Mouse (Mus musculus) v-Abl transformed pro-B cells (cell line): ENCODE results near the gene Nfix.
"Not testable (repeated sequence)": the region's sequence is repeated elsewhere in the genome, so short reads cannot be mapped to it uniquely, and the experiment has no call there.

Experiments used
- in situ Hi-C, 2 experiments: fragments of 400-800 bp; cut with MboI; formaldehyde crosslinking; loops; one replicate each; pipeline ENCODE4 v1.15.1; 2025; ENCODE audit not compliant: unreplicated experiment in 2 of 2

Nfix gene

GRCm38 (mm10) chr8:84698288-84698687 lies 101.9 kb downstream of the Nfix start:
- in situ Hi-C loops: loop anchor here in 1 of 2 experiments (5.0 kb wide), 1 partner anchor 36 kb away; the partner anchor contains the start of gene Ier2

GRCm38 (mm10) chr8:84697166-84698130 lies 102.7 kb downstream of the Nfix start:
- in situ Hi-C loops: loop anchor here in 1 of 2 experiments (5.0 kb wide), 1 partner anchor 35 kb away; the partner anchor contains the start of gene Ier2

- in situ Hi-C loops: loop anchor here in 1 of 2 experiments (5.0 kb wide), 1 partner anchor 33 kb away; the partner anchor contains the start of gene Ier2
Measured at GRCm38 (mm10) chr8:84695140-84695539, 105.0 kb downstream of the Nfix start.

DNA sequence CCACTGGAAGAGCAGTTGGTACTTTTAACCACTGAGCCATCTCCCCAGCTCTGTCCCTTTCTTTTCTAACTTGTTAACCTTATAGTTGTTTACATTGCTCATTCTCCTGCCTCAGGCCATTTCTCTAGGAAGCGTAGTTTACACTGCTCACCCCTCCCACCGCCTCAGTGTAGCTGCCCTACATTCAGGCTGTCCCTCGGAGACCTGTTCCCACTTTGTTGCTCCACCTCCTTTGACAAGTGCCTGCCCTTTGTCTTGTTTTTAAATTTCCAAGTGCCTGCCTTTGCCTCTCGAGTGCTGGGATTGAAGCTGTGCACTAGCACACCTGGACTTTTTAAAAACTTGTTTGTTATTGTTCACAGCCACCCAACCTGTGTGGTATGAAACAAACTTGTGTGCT lies 106.8 kb downstream of the Nfix start:
- in situ Hi-C loops: no loop called here

DNA sequence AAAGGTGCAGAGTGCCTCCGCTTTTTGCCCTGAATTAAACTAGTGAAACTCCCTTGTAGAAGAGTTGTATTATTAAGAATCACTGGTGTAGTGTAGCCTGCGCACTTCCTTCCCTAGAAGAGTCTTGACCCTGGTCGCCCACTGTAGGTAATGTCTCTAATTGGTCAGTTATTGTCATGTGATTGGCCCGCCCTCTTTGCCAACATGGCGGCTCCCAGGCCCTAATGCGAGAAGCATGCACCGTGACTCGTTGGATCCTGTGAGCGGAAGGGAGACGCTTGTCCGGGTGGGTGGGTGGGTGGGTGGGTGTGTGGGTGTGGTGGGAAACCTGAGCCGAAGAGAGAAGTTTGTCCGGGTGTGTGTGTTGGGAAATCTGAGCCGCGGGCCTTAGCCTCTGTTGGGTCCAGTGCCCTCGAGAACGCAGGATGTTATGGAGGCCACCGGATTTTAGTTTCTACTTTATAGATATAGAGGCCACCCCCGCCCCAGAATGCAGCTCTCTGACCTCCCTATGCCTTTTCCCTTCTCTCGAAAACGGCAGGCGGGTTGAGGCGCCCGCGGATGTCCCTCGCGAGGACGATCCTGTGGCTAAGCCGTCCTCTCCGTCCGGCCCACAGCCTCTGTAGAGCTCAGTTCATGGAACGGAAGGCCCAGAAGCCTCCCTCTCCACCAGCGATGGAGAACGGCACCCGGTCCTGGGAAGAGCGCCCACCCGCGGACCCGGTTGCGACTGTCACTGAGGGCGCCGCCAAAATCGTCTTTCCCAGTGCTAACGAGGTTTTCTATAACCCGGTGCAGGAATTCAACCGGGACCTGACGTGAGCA lies 110.8 kb downstream of the Nfix start:
- in situ Hi-C loops: no loop called here

- in situ Hi-C loops: no loop called here
Measured at GRCm38 (mm10) chr8:84687705-84688100, 112.4 kb downstream of the Nfix start, which contains the start of gene Nacc1. Gene Nacc1, minus strand, starts transcription at chr8:84687862.

DNA sequence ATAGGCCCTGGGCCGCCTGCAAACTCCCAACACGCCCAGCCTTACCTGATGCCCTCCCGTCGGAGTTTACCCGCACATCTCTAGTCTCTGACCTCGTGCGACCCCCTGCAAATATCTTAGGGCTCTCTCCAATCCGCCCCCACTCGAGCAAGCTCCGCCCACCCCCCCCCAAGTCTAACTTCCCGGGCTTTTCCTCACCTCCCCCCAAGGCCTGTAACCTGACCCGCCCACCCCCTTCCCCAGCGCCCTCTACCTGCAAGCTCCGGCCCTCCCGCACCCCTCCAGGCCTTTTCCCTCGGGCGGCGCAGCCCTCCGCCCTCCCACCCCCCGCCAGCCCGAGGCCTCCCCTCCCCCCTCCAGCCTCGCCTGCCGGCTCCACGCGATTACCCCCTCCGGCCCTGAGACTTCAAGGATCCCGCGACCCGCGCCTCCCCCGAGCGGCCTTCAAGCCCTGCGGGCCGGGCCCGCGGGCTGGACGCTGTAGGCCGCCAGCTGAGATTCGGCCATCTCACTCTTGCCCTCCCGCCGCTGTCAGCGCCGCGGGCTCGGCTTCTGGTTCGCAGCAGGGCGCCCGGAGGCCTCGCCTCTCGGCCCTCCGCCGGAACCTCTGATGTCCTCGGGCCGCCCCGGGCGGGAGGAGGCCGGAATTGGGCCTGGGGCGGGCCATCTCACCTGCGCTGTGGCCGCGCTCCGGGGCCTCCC lies 113.0 kb downstream of the Nfix start:
- in situ Hi-C loops: no loop called here

- in situ Hi-C loops: no loop called here
Measured at GRCm38 (mm10) chr8:84686191-84687002, 113.7 kb downstream of the Nfix start, which contains the start of gene Trmt1. Gene Trmt1, plus strand, starts transcription at chr8:84686307.

DNA sequence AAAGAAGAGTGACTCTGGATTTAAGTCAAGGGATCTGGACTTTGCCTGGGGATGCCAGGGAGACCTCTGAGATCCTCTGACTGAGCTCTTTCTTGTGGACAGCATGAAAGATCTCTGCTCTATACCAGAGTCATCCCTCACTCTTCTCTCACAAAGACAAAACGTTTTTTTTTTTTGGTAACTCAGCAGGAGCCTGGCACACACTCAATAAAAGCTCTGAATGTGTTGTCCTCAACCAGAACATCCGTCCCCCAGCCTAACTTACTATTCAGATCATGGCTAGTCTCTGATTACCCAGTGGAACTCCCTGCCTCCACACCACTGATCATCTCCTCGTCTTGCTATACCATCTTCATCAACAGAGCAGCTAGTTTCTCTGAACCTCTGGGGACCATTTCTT lies 115.6 kb downstream of the Nfix start:
- in situ Hi-C loops: no loop called here

GRCm38 (mm10) chr8:84682257-84682656 lies 117.9 kb downstream of the Nfix start:
- in situ Hi-C loops: no loop called here

DNA sequence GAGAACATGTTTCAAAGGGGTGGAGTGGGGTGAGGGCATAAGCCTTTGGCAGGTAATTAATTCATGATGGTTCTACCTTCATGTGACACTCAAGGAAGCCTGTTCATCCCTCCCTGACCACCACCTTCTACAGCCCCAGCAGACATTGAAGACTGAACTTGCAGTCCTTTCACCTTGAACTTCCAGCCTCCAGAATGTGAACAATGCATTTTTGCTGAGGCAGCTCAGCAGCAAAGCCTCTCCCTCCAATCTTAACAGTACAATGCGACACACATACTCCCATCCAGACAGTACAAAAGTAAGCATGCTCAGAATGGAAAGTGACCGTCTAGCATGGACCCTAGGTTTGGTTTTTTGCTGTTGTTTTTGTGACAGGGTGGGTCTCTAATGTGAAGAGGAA lies 118.7 kb downstream of the Nfix start:
- in situ Hi-C loops: no loop called here

GRCm38 (mm10) chr8:84677305-84677704 lies 122.8 kb downstream of the Nfix start:
- in situ Hi-C loops: no loop called here

GRCm38 (mm10) chr8:84670295-84671006 lies 129.7 kb downstream of the Nfix start:
- in situ Hi-C loops: not testable (repeated sequence)

DNA sequence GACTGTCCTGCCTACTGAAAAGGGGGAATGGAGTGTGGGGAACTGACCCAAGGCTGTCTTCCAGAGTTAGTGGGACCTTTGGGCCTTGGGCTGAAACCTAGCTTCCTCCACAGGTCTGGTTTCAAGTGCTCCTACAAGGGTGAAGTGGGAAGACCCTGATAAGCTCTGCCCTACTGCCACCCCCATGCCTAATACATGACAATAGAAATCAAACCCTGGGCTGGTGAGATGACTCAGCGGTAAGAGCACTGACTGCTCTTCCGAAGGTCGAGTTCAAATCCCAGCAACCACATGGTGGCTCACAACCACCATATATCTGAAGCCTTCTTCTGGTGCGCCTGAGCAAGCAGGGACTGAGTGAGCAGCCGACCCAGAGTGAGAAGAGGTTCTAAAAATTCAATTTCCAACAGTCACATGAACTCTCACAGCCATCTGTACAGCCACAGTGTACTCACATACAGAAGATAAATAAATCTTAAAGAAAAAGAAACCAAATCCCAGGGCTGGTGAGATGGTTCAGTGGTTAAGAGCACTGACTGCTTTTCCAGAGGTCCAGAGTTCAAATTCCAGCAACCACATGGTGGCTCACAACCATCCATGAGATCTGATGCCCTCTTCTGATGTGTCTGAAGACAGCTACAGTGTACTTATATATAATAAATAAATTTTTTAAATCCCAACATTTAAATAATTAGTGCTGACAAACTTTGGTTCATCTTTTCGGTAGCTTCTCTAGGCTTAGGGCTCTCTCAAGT lies 131.2 kb downstream of the Nfix start:
- in situ Hi-C loops: no loop called here

GRCm38 (mm10) chr8:84668081-84668480 lies 132.1 kb downstream of the Nfix start:
- in situ Hi-C loops: no loop called here

DNA sequence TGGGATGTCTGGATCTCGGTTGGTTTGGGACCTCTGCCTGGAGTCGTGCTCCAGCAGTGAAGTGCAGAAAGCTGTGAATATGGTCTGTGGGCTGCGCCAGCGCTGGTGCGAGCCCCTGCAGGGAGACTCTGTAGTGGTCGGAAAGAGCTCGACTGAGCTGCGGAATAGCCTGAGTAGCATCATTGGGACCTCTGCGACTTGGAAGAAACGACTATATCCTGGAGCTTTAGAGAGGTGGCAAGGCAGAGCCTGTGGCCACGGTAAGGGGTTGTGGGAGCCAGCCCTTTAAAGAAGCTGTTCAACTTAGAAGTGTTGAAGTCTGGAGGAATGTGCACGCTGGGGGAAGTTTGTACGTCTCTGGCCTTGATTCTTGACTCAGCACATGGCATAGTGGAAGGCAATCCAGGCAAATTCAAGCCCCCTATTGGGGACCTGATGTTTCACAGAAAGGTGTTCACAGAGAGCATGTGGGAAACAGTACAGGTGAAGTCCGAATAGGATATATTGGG lies 134.7 kb downstream of the Nfix start:
- in situ Hi-C loops: no loop called here

GRCm38 (mm10) chr8:84664566-84665384 lies 135.4 kb downstream of the Nfix start:
- in situ Hi-C loops: loop anchor here (5.0 kb wide), 2 partner anchors 33 to 38 kb away; partner anchors contain the start of gene Lyl1 (in 1 of the 2)
